ENCODE assay signal across 7 mouse cellular contexts in the genomic region with DNA sequence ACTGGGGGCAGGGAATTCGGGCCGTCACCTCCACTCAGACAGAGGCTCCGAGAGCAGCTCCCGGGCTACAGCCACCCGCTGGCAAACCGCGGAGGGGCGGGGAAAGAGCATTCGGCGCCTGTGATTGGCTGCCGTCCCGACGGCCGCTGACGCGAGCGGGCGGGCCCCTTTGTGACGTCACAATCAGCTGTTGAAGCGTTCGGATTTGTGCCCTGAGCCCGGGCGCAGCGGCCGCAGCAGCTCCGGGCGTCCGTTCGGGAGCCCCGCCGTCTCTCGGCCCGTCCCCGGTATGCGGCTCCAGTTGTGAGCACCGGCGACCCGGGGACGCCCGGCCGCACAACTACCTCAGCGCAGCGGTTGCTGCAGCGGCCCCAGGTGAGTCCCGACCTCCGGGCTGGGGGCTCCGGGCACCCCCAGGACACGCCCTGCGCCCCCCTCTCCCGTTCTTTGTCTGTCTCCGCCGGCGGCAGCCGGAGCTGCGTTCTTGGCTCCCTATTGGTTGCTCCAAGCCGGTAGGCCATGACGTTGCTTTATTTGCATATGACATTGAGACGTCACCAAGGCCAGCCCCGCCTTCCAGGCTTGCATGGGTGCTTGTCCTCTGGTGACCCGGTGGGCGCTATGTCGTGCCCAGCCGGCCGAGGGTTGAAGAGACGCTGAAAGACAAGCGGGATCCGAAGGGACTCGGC. TPM values are rescaled to one million over a fixed set of nuclear protein-coding genes. Genes with fewer than 3 reads are reported as not detected.
DNase-seq lines count a peak whose midpoint lies in the region; ATAC-seq and TF ChIP-seq lines count a peak whose summit lies in the region.

No protein-coding gene starts in this region.

- H3K27me3 ChIP-seq in embryonic facial prominence, embryonic 11.5 days (ENCODE audit: control insufficient read depth, insufficient read depth, low read length): no peaks in the 10 kb centered on the region
- no peaks in the 10 kb centered on the region for H3K27me3 ChIP-seq in kidney, adult 2 months (replicated peaks; ENCODE audit: control insufficient read depth, insufficient read depth, low read length)
- H3K27me3 ChIP-seq in limb, embryonic 12.5 days: peaks cover 33% of the 10 kb centered on the region
- H3K27me3 ChIP-seq in midbrain, embryonic 15.5 days (replicated peaks): no peaks in the 10 kb centered on the region
- no peaks in the 10 kb centered on the region for H3K27me3 ChIP-seq in spleen, adult 2 months (ENCODE audit: control insufficient read depth, insufficient read depth, low read length)

- no peaks in the 10 kb centered on the region; the same call in 1 of the 2 replicates for H3K4me1 ChIP-seq in embryonic facial prominence, embryonic 11.5 days (ENCODE audit: control insufficient read depth, insufficient read depth, low read length)
- peaks cover 21% of the 10 kb centered on the region; the same call in 1 of the 2 replicates for H3K4me1 ChIP-seq in kidney, adult 2 months (ENCODE audit: control insufficient read depth, insufficient read depth, low read length)
- H3K4me1 ChIP-seq in limb, embryonic 12.5 days (replicated peaks): peaks cover 36% of the 10 kb centered on the region
- H3K4me1 ChIP-seq in midbrain, embryonic 15.5 days: peaks cover 59% of the 10 kb centered on the region
- H3K4me1 ChIP-seq in spleen, adult 2 months (ENCODE audit: control insufficient read depth, insufficient read depth, insufficient read length): no peaks in the 10 kb centered on the region; the same call in none of the 2 replicates

- H3K36me3 ChIP-seq in embryonic facial prominence, embryonic 11.5 days (replicated peaks; ENCODE audit: control insufficient read depth, insufficient read depth, low read depth, low read length): no peaks in the 10 kb centered on the region
- peaks cover 5% of the 10 kb centered on the region; the same call in 1 of the 2 replicates for H3K36me3 ChIP-seq in kidney, adult 2 months (ENCODE audit: control insufficient read depth, insufficient read depth, low read length)
- peaks cover 16% of the 10 kb centered on the region for H3K36me3 ChIP-seq in limb, embryonic 12.5 days
- H3K36me3 ChIP-seq in midbrain, embryonic 15.5 days (replicated peaks): 0 out of 2 replicates have a peak, but pooled peaks cover 4% of the 10 kb centered on the region
- H3K36me3 ChIP-seq in spleen, adult 2 months (ENCODE audit: control insufficient read depth, insufficient read depth, low read length): no peaks in the 10 kb centered on the region

- ATAC-seq in embryonic facial prominence, embryonic 11.5 days (replicated peaks; ENCODE audit: insufficient number of reproducible peaks, low FRiP score, low TSS enrichment, low read depth): peak; percentile 90
- peak; percentile 86 for ATAC-seq in limb, embryonic 12.5 days (ENCODE audit: insufficient number of reproducible peaks, insufficient read depth, low FRiP score, low TSS enrichment, low read depth)
- peak; percentile 94 for ATAC-seq in midbrain, embryonic 15.5 days (replicated peaks)

- no peaks in the 10 kb centered on the region for H3K9me3 ChIP-seq in embryonic facial prominence, embryonic 11.5 days (replicated peaks; ENCODE audit: control insufficient read depth, low read length)
- no peaks in the 10 kb centered on the region for H3K9me3 ChIP-seq in limb, embryonic 12.5 days
- no peaks in the 10 kb centered on the region for H3K9me3 ChIP-seq in midbrain, embryonic 15.5 days

- peak overlapping the region; percentile 84 for H3K9ac ChIP-seq in embryonic facial prominence, embryonic 11.5 days (replicated peaks; ENCODE audit: low read length)
- H3K9ac ChIP-seq in limb, embryonic 12.5 days (replicated peaks): peak overlapping the region; percentile 92
- peak overlapping the region; percentile 90 for H3K9ac ChIP-seq in midbrain, embryonic 15.5 days

- no peak for TF ChIP-seq CTCF in kidney, adult 2 months (conservative IDR thresholded peaks at IDR 0.05; ENCODE audit: insufficient read depth, insufficient read length, low read depth, low read length)
- TF ChIP-seq CTCF in spleen, adult 2 months (IDR thresholded peaks at IDR 0.05; ENCODE audit: extremely low read depth, insufficient read depth, insufficient read length, insufficient replicate concordance): no peak

- peak overlapping the region; percentile 67 for H3K4me3 ChIP-seq in embryonic facial prominence, embryonic 11.5 days (ENCODE audit: low read depth, low read length)
- H3K4me3 ChIP-seq in kidney, adult 2 months (ENCODE audit: insufficient read depth, low read depth, low read length): peak overlapping the region; percentile 80
- H3K4me3 ChIP-seq in limb, embryonic 12.5 days (replicated peaks): peak overlapping the region; percentile 82
- H3K4me3 ChIP-seq in midbrain, embryonic 15.5 days: peak overlapping the region; percentile 61
- peak overlapping the region; percentile 85 for H3K4me3 ChIP-seq in spleen, adult 2 months (ENCODE audit: extremely low read depth, insufficient read depth, insufficient read length)

- TF ChIP-seq POLR2A in kidney, adult 2 months (IDR thresholded peaks at IDR 0.05; ENCODE audit: low read depth, low read length): peak; percentile 60
- TF ChIP-seq POLR2A in spleen, adult 2 months (IDR thresholded peaks at IDR 0.05; ENCODE audit: low read depth, low read length): no peak

- peak overlapping the region; percentile 90 for H3K27ac ChIP-seq in embryonic facial prominence, embryonic 11.5 days (replicated peaks; ENCODE audit: low read depth, low read length)
- H3K27ac ChIP-seq in kidney, adult 2 months (ENCODE audit: insufficient read depth, low read depth, low read length): peak overlapping the region; percentile 96
- H3K27ac ChIP-seq in limb, embryonic 12.5 days: peak overlapping the region; percentile 96
- peak overlapping the region; percentile 98 for H3K27ac ChIP-seq in midbrain, embryonic 15.5 days
- peak overlapping the region; percentile 98 for H3K27ac ChIP-seq in spleen, adult 2 months (ENCODE audit: insufficient read depth, low read length)

- peak; percentile 99 for DNase-seq in adrenal gland, postnatal 14 days
- DNase-seq in embryonic facial prominence, embryonic 11.5 days (ENCODE audit: low spot score): peak; percentile 97
- peak; percentile 98 to 99 for DNase-seq in heart, adult 18-20 months
- peak; percentile 99 for DNase-seq in kidney, adult 2 months
- DNase-seq in spleen, adult 2 months (ENCODE audit: low read depth in 1 of 2, low spot score in 2 of 2): peak; percentile 93 to 96

- H3K4me2 ChIP-seq in embryonic facial prominence, embryonic 11.5 days (ENCODE audit: low read depth, low read length): peak overlapping the region; percentile 83
- H3K4me2 ChIP-seq in limb, embryonic 12.5 days: peak overlapping the region; percentile 85
- peak overlapping the region; percentile 73 for H3K4me2 ChIP-seq in midbrain, embryonic 15.5 days

- under 1% methylated on average over 64 of the region's 68 CpGs for WGBS in embryonic facial prominence, embryonic 11.5 days
- WGBS in kidney, adult 2 months: under 1% methylated on average over 68 of the region's 68 CpGs
- WGBS in limb, embryonic 12.5 days: under 1% methylated on average over 68 of the region's 68 CpGs
- WGBS in midbrain, embryonic 15.5 days: under 1% methylated on average over 59 of the region's 68 CpGs
- 1% methylated on average over 68 of the region's 68 CpGs for WGBS in spleen, adult 2 months

RNA-seq across cellular contexts. Expression of gene Trp53inp2, which starts 0.9 kb away (rescaled TPM):
- total RNA-seq in adrenal gland, postnatal 14 days (2021): 278 and 345 TPM in 2 replicates
- 28.8 and 29.5 TPM in 2 replicates for polyA plus RNA-seq in embryonic facial prominence, embryonic 11.5 days (2014; fragmentation: Nextera tagmentation; extraction: Ambion mirVana)
- total RNA-seq in heart, adult 18-20 months (2021): 100 to 1,000 TPM; 433 to 445 TPM
- polyA plus RNA-seq in kidney, adult 2 months (2012; rRNA removed): 141 and 143 TPM in 2 replicates
- 16.2 and 21.2 TPM in 2 replicates for polyA plus RNA-seq in limb, embryonic 12.5 days (2016; fragmentation: Nextera tagmentation; extraction: Ambion mirVana)
- 105 and 114 TPM in 2 replicates for polyA plus RNA-seq in midbrain, embryonic 15.5 days (2015; fragmentation: Nextera tagmentation; extraction: Ambion mirVana)
- 16.9 and 29.8 TPM in 2 replicates for polyA plus RNA-seq in spleen, adult 2 months (2012; rRNA removed)

RNA-seq across cellular contexts. Expression of gene Pigu, which starts 24.6 kb away (rescaled TPM):
- 28.2 and 36.1 TPM in 2 replicates for total RNA-seq in adrenal gland, postnatal 14 days (2021)
- polyA plus RNA-seq in embryonic facial prominence, embryonic 11.5 days (2014; fragmentation: Nextera tagmentation; extraction: Ambion mirVana): 58.4 and 60.2 TPM in 2 replicates
- 10 to 100 TPM; 24.0 to 27.0 TPM for total RNA-seq in heart, adult 18-20 months (2021)
- 40.0 and 40.1 TPM in 2 replicates for polyA plus RNA-seq in kidney, adult 2 months (2012; rRNA removed)
- 41.0 and 47.0 TPM in 2 replicates for polyA plus RNA-seq in limb, embryonic 12.5 days (2016; fragmentation: Nextera tagmentation; extraction: Ambion mirVana)
- polyA plus RNA-seq in midbrain, embryonic 15.5 days (2015; fragmentation: Nextera tagmentation; extraction: Ambion mirVana): 62.0 and 63.8 TPM in 2 replicates
- 16.0 and 17.6 TPM in 2 replicates for polyA plus RNA-seq in spleen, adult 2 months (2012; rRNA removed)

Comparison
In these comparisons a context has a peak if more than half of its experiments do, and no peak if none do; other contexts are left out.
1. Peak in every context shown above with its lines: DNase-seq, ATAC-seq, H3K4me3 ChIP-seq and H3K27ac ChIP-seq.